Mouse (Mus musculus) G1E (cell line): Measurements from ENCODE around the gene Lrmda. TPM values are rescaled to one million over a fixed set of nuclear protein-coding genes. Genes with fewer than 3 reads are reported as not detected.

ENCODE experiments used
- ATAC-seq: 2 replicates; pipeline ENCODE4 v1.8.0; 2016; ENCODE audit warnings: mild to moderate bottlenecking; ENCODE audit not compliant: insufficient number of reproducible peaks, poor library complexity, low FRiP score, severe bottlenecking; ENCODE audit errors: extremely low read depth
- DNase-seq: peaks from one replicate; pipeline ENCODE4 v3.0.0; 2012; ENCODE audit warnings: low spot score
- H3K27me3 ChIP-seq: 2 replicates; pipeline ENCODE4 v1.6.1; 2012; ENCODE audit warnings: mild to moderate bottlenecking, low read length, inconsistent platforms; ENCODE audit not compliant: insufficient read depth
- H3K36me3 ChIP-seq: replicated peaks from 2 replicates; pipeline ENCODE3; 2012; ENCODE audit warnings: mild to moderate bottlenecking, inconsistent platforms
- H3K4me1 ChIP-seq: 2 replicates; pipeline ENCODE4 v1.6.1; 2012; ENCODE audit warnings: low read depth, low read length, inconsistent platforms, mixed read lengths; ENCODE audit not compliant: insufficient read depth
- H3K4me3 ChIP-seq: 2 replicates; pipeline ENCODE4 v1.5.1; 2012; ENCODE audit warnings: low read depth, mild to moderate bottlenecking, inconsistent platforms, low read length, moderate library complexity, mixed read lengths
- H3K9me3 ChIP-seq: replicated peaks from 2 replicates; pipeline ENCODE4 v1.6.1; 2012; ENCODE audit warnings: inconsistent platforms
- CTCF ChIP-seq: IDR thresholded peaks from 2 replicates; pipeline ENCODE4 v1.5.1; 2012; ENCODE audit warnings: low read depth, low read length, inconsistent platforms, mixed read lengths
- GATA1 ChIP-seq: IDR thresholded peaks from 2 replicates; pipeline ENCODE4 v1.6.1; 2012; ENCODE audit warnings: borderline replicate concordance, low read length, inconsistent platforms, mixed read lengths
- GATA2 ChIP-seq: IDR thresholded peaks from 2 replicates; pipeline ENCODE4 v1.6.1; 2012; ENCODE audit warnings: low read depth, low read length, inconsistent platforms, borderline replicate concordance
- POLR2AphosphoS5 ChIP-seq: IDR thresholded peaks from 2 replicates; pipeline ENCODE4 v1.6.1; 2012; ENCODE audit warnings: low read depth, low read length, inconsistent platforms; ENCODE audit not compliant: insufficient replicate concordance
- TAL1 ChIP-seq: conservative IDR thresholded peaks from 2 replicates; pipeline ENCODE4 v1.6.1; 2012; ENCODE audit warnings: low read depth, low read length, inconsistent platforms, mixed read lengths
- polyA plus RNA-seq: library from polyadenylated mRNA; stranded (reverse); fragments of >175 nt; gene quantifications from 2 replicates; pipeline ENCODE4 v1.2.3, GENCODE M21; 2012
- total RNA-seq, 2 experiments: library from RNA; stranded (forward) in 1 of 2; stranded (reverse) in 1 of 2; fragments of 200-1000 nt in 1 of 2; fragments of >200 nt in 1 of 2; fragmentation: Nextera tagmentation in 1 of 2; gene quantifications; 2 replicates each; pipeline ENCODE4 v1.2.3; 2014 to 2017

Lrmda gene
- total and polyA plus RNA-seq, 3 experiments, result not detected

- peaks cover 25% of the 10 kb centered on the region; the same call in 1 of the 2 replicates for H3K27me3 ChIP-seq
- no peak for ATAC-seq
- H3K4me3 ChIP-seq, result no peak overlapping the region; the same call in 1 of the 2 replicates
Measured at GRCm38 (mm10) chr14:21987660-21988576, 31.6 kb upstream of the Lrmda start.

DNA sequence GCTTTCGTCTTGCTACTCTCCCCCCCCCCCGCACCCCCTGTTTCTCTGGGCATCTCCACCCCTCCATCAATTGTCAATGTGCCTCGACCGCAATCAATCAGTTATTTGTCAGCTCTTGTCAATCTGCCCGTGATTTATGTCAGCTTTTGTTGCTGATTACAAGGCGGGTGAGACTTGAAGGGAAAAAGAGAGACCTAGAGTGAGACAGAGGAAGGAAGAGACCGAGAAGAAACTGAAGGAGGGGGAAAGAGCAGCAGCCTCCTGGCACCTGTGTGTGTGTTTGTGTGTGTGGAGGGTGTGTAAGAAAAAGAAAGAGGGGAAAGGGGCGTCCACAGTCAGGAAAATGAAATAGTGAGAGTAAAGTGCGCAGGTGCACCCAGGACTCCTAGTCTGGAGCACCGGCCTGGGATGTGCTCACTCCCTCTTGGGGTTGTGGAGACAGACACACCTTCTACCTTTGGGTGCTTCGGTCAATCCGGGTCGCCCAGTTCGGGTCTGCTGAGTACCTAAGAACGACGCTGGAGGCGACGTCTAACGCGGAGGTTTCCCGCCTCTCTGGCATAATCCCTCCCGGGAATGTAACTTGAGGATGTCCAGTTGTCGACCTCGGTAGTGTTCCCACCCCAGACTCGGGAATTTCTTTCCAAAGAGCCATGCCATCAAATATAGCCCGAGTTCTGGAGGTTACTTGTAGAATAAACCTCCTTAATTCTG lies 30.8 kb upstream of the Lrmda start:
- no peak for TF ChIP-seq CTCF
- TF ChIP-seq POLR2AphosphoS5, result no peak
- TF ChIP-seq GATA1, result no peak
- no peak for TF ChIP-seq GATA2
- no peak for TF ChIP-seq TAL1
- peaks cover 45% of the 10 kb centered on the region for H3K9me3 ChIP-seq
- H3K27me3 ChIP-seq, result peaks cover 20% of the 10 kb centered on the region; the same call in 1 of the 2 replicates
- DNase-seq (no peak), ATAC-seq (no peak)
- H3K4me1 ChIP-seq, result no peaks in the 10 kb centered on the region
- no peak overlapping the region for H3K4me3 ChIP-seq
- H3K36me3 ChIP-seq, result no peaks in the 10 kb centered on the region

More at GRCm38 (mm10) chr14:21987660-21988576, 31.6 kb upstream of the Lrmda start:
- H3K9me3 ChIP-seq, result peaks cover 45% of the 10 kb centered on the region
- no peak for DNase-seq
- no peaks in the 10 kb centered on the region for H3K36me3 ChIP-seq
- no peaks in the 10 kb centered on the region for H3K4me1 ChIP-seq
- TF ChIP-seq CTCF (no peak), TAL1 (no peak), GATA1 (no peak), POLR2AphosphoS5 (no peak), GATA2 (no peak)

- Histone ChIP-seq H3K36me3 (no peaks in the 10 kb centered on the region), H3K4me1 (no peaks in the 10 kb centered on the region), H3K4me3 (no peak within 1 kb of the TSS), H3K9me3 (peaks cover 45% of the 10 kb centered on the region), H3K27me3 (peaks cover 25% of the 10 kb centered on the region; the same call in 1 of the 2 replicates)
- ATAC-seq (no peak), DNase-seq (no peak)
- TF ChIP-seq TAL1, result no peak
- TF ChIP-seq POLR2AphosphoS5, result no peak
- no peak for TF ChIP-seq CTCF
- TF ChIP-seq GATA1, result no peak
- TF ChIP-seq GATA2, result no peak
Measured at GRCm38 (mm10) chr14:21989291-21989913, 30.1 kb upstream of the Lrmda start, which contains the start of gene Zfp503. Zfp503 (minus strand) TSS chr14:21989601.

DNA sequence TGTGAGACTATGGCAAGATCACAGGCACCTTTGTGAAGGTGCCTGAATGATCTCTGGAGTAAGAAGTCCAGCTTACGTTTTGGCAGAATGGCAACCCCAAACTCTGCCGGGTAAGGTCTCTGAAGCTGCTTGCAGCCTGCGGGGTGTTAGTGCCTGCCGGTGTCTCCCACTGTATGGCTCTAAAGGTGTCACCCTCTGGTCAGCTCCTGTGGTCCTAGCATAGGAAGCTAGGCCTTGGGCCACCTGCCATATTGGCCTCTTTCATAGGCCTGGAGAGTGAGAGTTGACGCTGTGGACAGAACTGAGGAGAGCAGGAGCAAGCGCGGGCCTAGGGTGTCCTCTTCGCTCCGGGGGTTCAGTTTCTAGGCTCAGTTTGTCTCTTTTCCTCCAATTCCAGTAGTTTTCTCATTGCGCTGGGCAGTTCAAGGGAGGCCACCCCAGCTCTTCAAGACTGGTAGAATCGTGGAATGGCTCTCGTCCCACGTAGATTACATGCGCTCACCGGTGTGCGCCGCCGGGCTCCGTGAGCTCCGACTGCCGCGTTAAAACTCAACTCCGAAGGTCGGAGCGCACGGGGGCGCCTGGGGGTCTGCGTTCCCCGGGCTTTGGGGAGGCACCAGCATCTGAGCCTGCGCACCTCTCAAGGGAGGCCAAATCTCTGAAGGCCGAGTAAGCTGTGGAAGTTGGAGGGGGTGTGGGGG lies 29.0 kb upstream of the Lrmda start:
- Histone ChIP-seq H3K36me3 (no peaks in the 10 kb centered on the region), H3K9me3 (peaks cover 36% of the 10 kb centered on the region), H3K27me3 (peaks cover 21% of the 10 kb centered on the region; the same call in 1 of the 2 replicates), H3K4me1 (no peaks in the 10 kb centered on the region), H3K4me3 (no peak overlapping the region)
- no peak for ATAC-seq
- TF ChIP-seq GATA2, result no peak
- TF ChIP-seq TAL1, result no peak
- no peak for TF ChIP-seq GATA1
- TF ChIP-seq CTCF, result no peak
- no peak for TF ChIP-seq POLR2AphosphoS5
- no peak for DNase-seq

DNA sequence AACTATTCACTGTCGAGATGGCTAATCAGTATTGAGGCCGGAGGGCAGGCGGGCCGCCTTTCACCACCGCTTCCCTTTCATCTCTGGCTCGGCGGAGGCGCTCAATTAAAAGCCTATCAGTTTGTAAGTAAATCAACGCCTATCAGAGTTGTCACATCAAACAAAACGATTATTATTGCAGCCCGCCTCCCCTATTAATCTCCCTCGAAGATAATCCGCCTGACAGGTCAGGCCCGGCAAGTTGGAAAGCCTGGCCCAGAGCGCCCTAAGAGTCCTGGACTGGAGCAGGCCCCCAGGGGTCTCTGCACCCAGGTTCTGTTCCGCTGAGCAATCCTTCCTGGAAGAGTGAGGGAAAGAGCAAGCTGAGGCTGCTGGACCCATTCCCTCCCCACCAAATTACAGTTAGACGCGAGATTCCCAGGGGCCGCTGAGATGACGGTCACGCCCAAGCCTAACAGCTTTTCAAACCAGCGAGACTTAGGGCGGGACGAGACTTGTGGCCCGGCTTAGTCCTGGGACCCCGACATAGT lies 28.2 kb upstream of the Lrmda start:
- TF ChIP-seq POLR2AphosphoS5, result no peak
- no peak for TF ChIP-seq GATA1
- TF ChIP-seq TAL1, result no peak
- TF ChIP-seq GATA2, result no peak
- TF ChIP-seq CTCF, result no peak
- Histone ChIP-seq H3K4me3 (no peak overlapping the region), H3K9me3 (peaks cover 28% of the 10 kb centered on the region), H3K27me3 (peaks cover 18% of the 10 kb centered on the region; the same call in 1 of the 2 replicates), H3K4me1 (no peaks in the 10 kb centered on the region), H3K36me3 (no peaks in the 10 kb centered on the region)
- ATAC-seq, result no peak
- no peak for DNase-seq
